Mouse (Mus musculus) limb, embryonic 13.5 days (tissue): ENCODE results near the gene Tbc1d10c. TPM values are rescaled to one million over a fixed set of nuclear protein-coding genes. Genes with fewer than 3 reads are reported as not detected.

Experiments
- ATAC-seq: fragments of 200-750 bp; cut with Nextera tagmentation; 2 replicates; pipeline ENCODE4 v1.8.0; 2017; ENCODE audit warnings: low read depth, moderate number of reproducible peaks, moderate TSS enrichment; ENCODE audit not compliant: low FRiP score
- H3K27ac ChIP-seq: fragments of 300-500 bp; sonication (generic); 2 replicates; pipeline ENCODE4 v1.5.1; 2015; ENCODE audit warnings: inconsistent platforms, mild to moderate bottlenecking, moderate library complexity
- H3K27me3 ChIP-seq: fragments of 300-500 bp; sonication (generic); 2 replicates; pipeline ENCODE4 v1.6.1; 2015; ENCODE audit warnings: mild to moderate bottlenecking, inconsistent platforms
- H3K36me3 ChIP-seq: fragments of 300-500 bp; sonication (generic); 2 replicates; pipeline ENCODE4 v1.6.1; 2015; ENCODE audit warnings: inconsistent platforms, mild to moderate bottlenecking, moderate library complexity
- H3K4me1 ChIP-seq: fragments of 300-500 bp; sonication (generic); 2 replicates; pipeline ENCODE4 v1.6.1; 2015; ENCODE audit warnings: inconsistent platforms
- H3K4me2 ChIP-seq: fragments of 300-500 bp; sonication (generic); replicated peaks from 2 replicates; pipeline ENCODE4 v1.6.1; 2015; ENCODE audit warnings: inconsistent platforms, mild to moderate bottlenecking, moderate library complexity
- H3K4me3 ChIP-seq: fragments of 300-500 bp; sonication (generic); 2 replicates; pipeline ENCODE4 v1.5.1; 2015; ENCODE audit warnings: moderate library complexity, mild to moderate bottlenecking, inconsistent platforms
- H3K9ac ChIP-seq: fragments of 300-500 bp; sonication (generic); 2 replicates; pipeline ENCODE4 v1.6.1; 2015; ENCODE audit warnings: mild to moderate bottlenecking, inconsistent platforms
- H3K9me3 ChIP-seq: fragments of 300-500 bp; sonication (generic); 2 replicates; pipeline ENCODE4 v1.6.1; 2016; ENCODE audit warnings: inconsistent platforms
- WGBS: fragments of 180-500 bp; shearing (Covaris S2); methylation state at CpG from one replicate; pipeline ENCODE4 v1.1.7; 2015; 5-methylcytosine and 5-hydroxymethylcytosine counted together
- polyA plus RNA-seq: library from polyadenylated mRNA; unstranded; fragments of >200 nt; fragmentation: Nextera tagmentation; extraction: Ambion mirVana; gene quantifications from 2 replicates; pipeline ENCODE4 v1.2.1, GENCODE M21; 2015

Gene Tbc1d10c
- polyA plus RNA-seq, 1 experiment from 2014 or later, result 1.3 TPM

- H3K9ac ChIP-seq, result peak overlapping the region; percentile 25
- peaks cover 45% of the 10 kb centered on the region for H3K4me1 ChIP-seq
- H3K27me3 ChIP-seq, result no peaks in the 10 kb centered on the region
- no peaks in the 10 kb centered on the region for H3K9me3 ChIP-seq
- no peak for ATAC-seq
- peak overlapping the region; percentile 34; the same call in 1 of the 2 replicates for H3K27ac ChIP-seq
- no peak overlapping the region for H3K4me3 ChIP-seq
- WGBS, result 11% methylated on average over 5 of the region's 5 CpGs
- H3K4me2 ChIP-seq, result no peak overlapping the region
- peaks cover 70% of the 10 kb centered on the region for H3K36me3 ChIP-seq
Measured at GRCm38 (mm10) chr19:4196548-4196947, 5.5 kb upstream of the Tbc1d10c start.

- peaks cover 50% of the 10 kb centered on the region for H3K4me1 ChIP-seq
- H3K9ac ChIP-seq, result no peak overlapping the region
- 42% methylated on average over 2 of the region's 2 CpGs for WGBS
- no peak for ATAC-seq
- H3K4me3 ChIP-seq, result no peak overlapping the region
- no peak overlapping the region; the same call in 1 of the 2 replicates for H3K27ac ChIP-seq
- no peaks in the 10 kb centered on the region for H3K9me3 ChIP-seq
- H3K36me3 ChIP-seq, result peaks cover 70% of the 10 kb centered on the region
- H3K4me2 ChIP-seq, result no peak overlapping the region
- H3K27me3 ChIP-seq, result no peaks in the 10 kb centered on the region
Measured at GRCm38 (mm10) chr19:4196048-4196447, 5.0 kb upstream of the Tbc1d10c start.

- 79% methylated on average over 12 of the region's 12 CpGs for WGBS
- H3K4me3 ChIP-seq, result no peak overlapping the region
- no peak overlapping the region for H3K27ac ChIP-seq
- peaks cover 66% of the 10 kb centered on the region for H3K36me3 ChIP-seq
- ATAC-seq, result no peak
- H3K9ac ChIP-seq, result 0 out of 2 replicates have a peak overlapping the region, but pooled peaks have one; percentile 1
- H3K4me2 ChIP-seq, result no peak overlapping the region
- peaks cover 46% of the 10 kb centered on the region for H3K4me1 ChIP-seq
- H3K9me3 ChIP-seq, result no peaks in the 10 kb centered on the region
- H3K27me3 ChIP-seq, result no peaks in the 10 kb centered on the region
Measured at GRCm38 (mm10) chr19:4194776-4195650, 3.9 kb upstream of the Tbc1d10c start.

GRCm38 (mm10) chr19:4194021-4194724, 3.1 kb upstream of the Tbc1d10c start:
- H3K4me3 ChIP-seq, result no peak overlapping the region; the same call in 1 of the 2 replicates
- H3K27me3 ChIP-seq, result no peaks in the 10 kb centered on the region
- peaks cover 43% of the 10 kb centered on the region for H3K4me1 ChIP-seq
- H3K9ac ChIP-seq, result no peak overlapping the region; the same call in 1 of the 2 replicates
- peak overlapping the region; percentile 98; the same call in 1 of the 2 replicates for H3K4me2 ChIP-seq
- ATAC-seq, result no peak
- H3K36me3 ChIP-seq, result peaks cover 60% of the 10 kb centered on the region
- 85% methylated on average over 8 of the region's 8 CpGs for WGBS
- no peak overlapping the region for H3K27ac ChIP-seq
- H3K9me3 ChIP-seq, result no peaks in the 10 kb centered on the region

GRCm38 (mm10) chr19:4193129-4193528, 2.0 kb upstream of the Tbc1d10c start:
- Histone ChIP-seq H3K27me3 (no peaks in the 10 kb centered on the region), H3K9ac (peak overlapping the region; percentile 98), H3K36me3 (peaks cover 50% of the 10 kb centered on the region), H3K27ac (0 out of 2 replicates have a peak overlapping the region, but pooled peaks have one; percentile 96), H3K9me3 (no peaks in the 10 kb centered on the region), H3K4me3 (peak overlapping the region; percentile 92), H3K4me1 (peaks cover 43% of the 10 kb centered on the region), H3K4me2 (peak overlapping the region; percentile 98)
- 58% methylated on average over 6 of the region's 6 CpGs for WGBS
- no peak for ATAC-seq

- ATAC-seq, result no peak; the same call in 1 of the 2 replicates
- Histone ChIP-seq H3K27ac (peak overlapping the region; percentile 96), H3K9ac (peak overlapping the region; percentile 98), H3K4me2 (peak overlapping the region; percentile 98), H3K9me3 (no peaks in the 10 kb centered on the region), H3K4me1 (peaks cover 42% of the 10 kb centered on the region), H3K36me3 (peaks cover 44% of the 10 kb centered on the region), H3K27me3 (no peaks in the 10 kb centered on the region), H3K4me3 (peak overlapping the region; percentile 92)
- WGBS, result under 1% methylated on average over 47 of the region's 52 CpGs
Measured at GRCm38 (mm10) chr19:4192251-4192985, 1.3 kb upstream of the Tbc1d10c start.

GRCm38 (mm10) chr19:4191528-4192250, 605 bp upstream of the Tbc1d10c start, which contains the start of gene Ppp1ca:
Gene Ppp1ca (plus strand): TSS chr19:4192065.
- H3K9ac ChIP-seq, result peak within 1 kb of the TSS; percentile 98
- peaks cover 36% of the 10 kb centered on the region for H3K36me3 ChIP-seq
- H3K27ac ChIP-seq, result peak within 1 kb of the TSS; percentile 96
- ATAC-seq, result peak; percentile 91
- H3K9me3 ChIP-seq, result no peaks in the 10 kb centered on the region
- H3K4me3 ChIP-seq, result peak within 1 kb of the TSS; percentile 92
- no peaks in the 10 kb centered on the region for H3K27me3 ChIP-seq
- 3% methylated on average over 45 of the region's 47 CpGs for WGBS
- H3K4me2 ChIP-seq, result peak within 1 kb of the TSS; percentile 98
- peaks cover 35% of the 10 kb centered on the region for H3K4me1 ChIP-seq

- H3K4me3 ChIP-seq, result no peak overlapping the region
- H3K4me2 ChIP-seq, result no peak overlapping the region
- peaks cover 11% of the 10 kb centered on the region for H3K36me3 ChIP-seq
- H3K4me1 ChIP-seq, result peaks cover 37% of the 10 kb centered on the region
- 82% methylated on average over 12 of the region's 12 CpGs for WGBS
- no peak for ATAC-seq
- no peaks in the 10 kb centered on the region for H3K9me3 ChIP-seq
- no peak overlapping the region for H3K27ac ChIP-seq
- no peaks in the 10 kb centered on the region for H3K27me3 ChIP-seq
- H3K9ac ChIP-seq, result no peak overlapping the region
Measured at GRCm38 (mm10) chr19:4189051-4189620, 1.9 kb downstream of the Tbc1d10c start.

- Histone ChIP-seq H3K9ac (no peak overlapping the region), H3K27ac (no peak overlapping the region), H3K4me1 (peaks cover 23% of the 10 kb centered on the region), H3K9me3 (no peaks in the 10 kb centered on the region), H3K36me3 (no peaks in the 10 kb centered on the region), H3K27me3 (no peaks in the 10 kb centered on the region), H3K4me2 (no peak overlapping the region), H3K4me3 (no peak overlapping the region)
- 60% methylated on average over 3 of the region's 3 CpGs for WGBS
- ATAC-seq, result no peak
Measured at GRCm38 (mm10) chr19:4187303-4187702, 3.8 kb downstream of the Tbc1d10c start.

- no peak for ATAC-seq
- Histone ChIP-seq H3K9me3 (no peaks in the 10 kb centered on the region), H3K4me3 (no peak overlapping the region), H3K4me2 (0 out of 2 replicates have a peak overlapping the region, but pooled peaks have one; percentile 9), H3K36me3 (no peaks in the 10 kb centered on the region), H3K9ac (no peak overlapping the region; the same call in 1 of the 2 replicates), H3K27ac (no peak overlapping the region; the same call in 1 of the 2 replicates), H3K4me1 (peaks cover 11% of the 10 kb centered on the region), H3K27me3 (no peaks in the 10 kb centered on the region)
- 59% methylated on average over 15 of the region's 15 CpGs for whole genome bisulfite sequencing
Measured at GRCm38 (mm10) chr19:4184976-4185975, 5.8 kb downstream of the Tbc1d10c start.
